Mouse (Mus musculus) colon, adult 2 months (tissue): Measurements from ENCODE around the gene Tex44. TPM values are rescaled to one million over a fixed set of nuclear protein-coding genes. Genes with fewer than 3 reads are reported as not detected.

Source experiments
- polyA plus RNA-seq: library from polyadenylated mRNA; depleted of rRNA; stranded (reverse); fragments of >200 nt; gene quantifications from 2 replicates; pipeline ENCODE4 v1.2.3, GENCODE M21; 2012; rRNA removed

Gene Tex44
- polyA plus RNA-seq = not detected in 2 replicates

GRCm38 (mm10) chr1:86426128-86426527 is at the start of gene Tex44, which contains the start of gene Nmur1:
Gene Tex44 (plus strand): TSS chr1:86426329.
Gene Nmur1 (minus strand): TSS chr1:86426228.

Other genes with a start within 250 kb of the Tex44 start
- 723 and 920 TPM in 2 replicates for gene B3gnt7, start 123.5 kb upstream of the Tex44 start, polyA plus RNA-seq
- gene Ncl, start 66.9 kb upstream of the Tex44 start, polyA plus RNA-seq = 4.1 and 7.6 TPM in 2 replicates
- gene Nmur1, start 101 bp upstream of the Tex44 start, polyA plus RNA-seq = 2.6 and 4.0 TPM in 2 replicates
- gene Ptma, start 100.4 kb downstream of the Tex44 start, polyA plus RNA-seq = 947 and 1,019 TPM in 2 replicates
- gene Pde6d, start 156.3 kb downstream of the Tex44 start, polyA plus RNA-seq = 11.8 and 12.7 TPM in 2 replicates
- gene Cops7b, start 156.6 kb downstream of the Tex44 start, polyA plus RNA-seq = 19.7 and 28.5 TPM in 2 replicates
- 0.29 TPM in 1 of 2 replicates, not detected in the other for gene Nppc, start 244.2 kb downstream of the Tex44 start, polyA plus RNA-seq